Mouse (Mus musculus): ENCODE results near the gene Hip1r. TPM values are rescaled to one million over a fixed set of nuclear protein-coding genes. Genes with fewer than 3 reads are reported as not detected.

Hip1r gene
- polyA plus RNA-seq, 1 experiment from 2014 or later = 14.5 TPM

- H3K36me3 ChIP-seq (ENCODE audit: control insufficient read depth, insufficient read depth, low read length) = no peaks in the 10 kb centered on the region
- H3K4me3 ChIP-seq (ENCODE audit: low read length) = no peak overlapping the region
- peaks cover 13% of the 10 kb centered on the region for H3K4me1 ChIP-seq (replicated peaks; ENCODE audit: control insufficient read depth, insufficient read depth, low read length)
- no peak overlapping the region for H3K4me2 ChIP-seq (ENCODE audit: low read depth, low read length)
- H3K27me3 ChIP-seq (ENCODE audit: control insufficient read depth, insufficient read depth, low read depth, low read length) = no peaks in the 10 kb centered on the region
- ATAC-seq (ENCODE audit: low read depth) = no peak
- no peak overlapping the region for H3K27ac ChIP-seq (ENCODE audit: low read length)
- WGBS = 75% methylated on average over 6 of the region's 6 CpGs
- H3K9ac ChIP-seq (ENCODE audit: low read length) = no peak overlapping the region
- H3K9me3 ChIP-seq (ENCODE audit: control insufficient read depth, low read length) = no peaks in the 10 kb centered on the region
These were observed 17.9 kb downstream of the Hip1r start for GRCm38 (mm10) chr5:123991321-123991720.

DNA sequence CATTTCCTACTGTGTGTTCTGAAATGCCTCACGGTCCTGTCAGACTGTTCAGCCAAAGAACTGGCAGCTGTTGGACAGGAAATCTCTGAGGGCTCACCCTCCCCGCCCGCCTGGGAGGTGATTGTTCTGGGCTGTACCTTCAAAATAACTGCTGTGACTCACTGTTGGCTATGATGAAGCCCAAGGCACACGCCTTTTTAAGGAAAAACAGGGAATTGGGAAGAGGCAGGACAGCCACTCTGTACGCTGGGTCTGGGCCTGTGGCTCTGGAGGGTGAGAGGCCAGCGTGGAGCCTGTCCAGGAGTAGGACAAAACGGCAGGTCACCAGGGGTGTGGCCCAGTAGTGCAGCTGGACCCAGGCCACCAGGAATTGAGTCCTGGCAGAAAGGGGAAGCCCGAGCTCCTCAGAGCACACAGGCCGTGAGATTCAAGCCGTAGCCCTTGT lies 18.8 kb downstream of the Hip1r start:
- Histone ChIP-seq H3K9ac (ENCODE audit: low read length) (peak overlapping the region; percentile 13; the same call in 1 of the 2 replicates), H3K36me3 (ENCODE audit: control insufficient read depth, insufficient read depth, low read length) (no peaks in the 10 kb centered on the region), H3K9me3 (ENCODE audit: control insufficient read depth, low read length) (no peaks in the 10 kb centered on the region), H3K4me2 (ENCODE audit: low read depth, low read length) (no peak overlapping the region), H3K4me1 (replicated peaks; ENCODE audit: control insufficient read depth, insufficient read depth, low read length) (peaks cover 13% of the 10 kb centered on the region), H3K4me3 (ENCODE audit: low read length) (no peak overlapping the region), H3K27me3 (ENCODE audit: control insufficient read depth, insufficient read depth, low read depth, low read length) (no peaks in the 10 kb centered on the region), H3K27ac (ENCODE audit: low read length) (peak overlapping the region; percentile 75)
- 60% methylated on average over 10 of the region's 10 CpGs for WGBS
- peak; percentile 45 for ATAC-seq (ENCODE audit: low read depth)

DNA sequence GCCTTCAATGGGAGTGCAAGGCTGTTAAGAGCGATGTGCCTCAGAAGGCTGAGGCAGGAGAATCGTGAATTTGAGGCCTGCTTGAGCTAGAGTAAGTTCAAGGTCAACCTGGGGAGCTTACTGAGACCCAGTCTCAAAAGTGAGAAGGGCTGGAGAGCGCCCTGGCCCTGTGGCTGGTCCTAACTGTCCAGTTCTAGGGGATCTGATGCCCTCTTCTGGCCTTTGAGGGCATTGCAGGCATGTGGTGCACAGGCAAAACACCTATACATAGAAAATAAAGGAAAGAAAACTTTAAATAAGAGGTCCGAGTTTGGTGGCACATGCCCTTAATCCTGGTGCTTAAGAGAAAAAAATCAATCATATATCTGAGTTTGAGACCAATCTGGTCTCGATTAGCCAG lies 19.4 kb downstream of the Hip1r start:
- Histone ChIP-seq H3K4me3 (ENCODE audit: low read length) (no peak overlapping the region), H3K36me3 (ENCODE audit: control insufficient read depth, insufficient read depth, low read length) (no peaks in the 10 kb centered on the region), H3K9ac (ENCODE audit: low read length) (no peak overlapping the region), H3K4me2 (ENCODE audit: low read depth, low read length) (no peak overlapping the region), H3K4me1 (replicated peaks; ENCODE audit: control insufficient read depth, insufficient read depth, low read length) (peaks cover 13% of the 10 kb centered on the region), H3K27ac (ENCODE audit: low read length) (peak overlapping the region; percentile 75), H3K9me3 (ENCODE audit: control insufficient read depth, low read length) (no peaks in the 10 kb centered on the region), H3K27me3 (ENCODE audit: control insufficient read depth, insufficient read depth, low read depth, low read length) (no peaks in the 10 kb centered on the region)
- peak; percentile 63 for ATAC-seq (ENCODE audit: low read depth)
- 36% methylated on average over 5 of the region's 5 CpGs for WGBS

DNA sequence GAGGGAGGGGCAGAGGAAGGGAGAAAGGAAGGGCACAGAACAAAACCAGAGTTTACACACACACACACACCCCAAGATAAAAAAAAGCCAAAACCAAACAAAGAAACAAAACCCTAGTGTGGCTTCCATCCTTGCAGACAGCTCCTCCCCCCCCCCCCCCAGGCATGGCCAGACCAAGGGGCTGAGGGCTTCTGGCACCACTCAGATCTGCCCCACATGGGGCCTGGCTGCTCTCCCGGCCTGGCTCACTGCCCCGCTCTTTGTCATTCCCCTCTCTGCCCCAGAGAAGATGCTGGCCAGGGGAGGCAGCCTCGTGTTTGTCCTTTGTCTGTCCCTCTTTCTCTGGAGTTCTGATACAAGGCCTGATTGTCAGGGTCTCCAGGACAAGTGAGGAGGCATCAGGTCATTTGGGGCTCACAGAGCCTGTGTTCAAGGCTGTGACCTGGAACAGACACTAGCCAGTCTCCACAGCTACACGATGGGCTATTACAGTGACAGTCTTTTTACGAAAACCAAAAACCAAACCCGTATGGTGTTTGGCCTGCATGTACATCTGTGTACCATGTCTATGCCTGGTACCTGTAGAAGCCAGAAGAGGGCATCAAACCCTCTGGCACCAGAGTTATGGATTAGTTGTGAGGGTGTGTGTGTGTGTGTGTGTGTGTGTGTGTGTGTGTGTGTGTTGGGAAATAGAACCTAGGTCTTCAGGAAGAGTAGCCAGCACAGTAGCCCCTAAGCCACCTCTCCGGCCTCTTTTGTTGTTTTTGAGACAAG lies 20.0 kb downstream of the Hip1r start:
- peak overlapping the region; percentile 50; the same call in 1 of the 2 replicates for H3K27ac ChIP-seq (ENCODE audit: low read length)
- peaks cover 13% of the 10 kb centered on the region for H3K4me1 ChIP-seq (replicated peaks; ENCODE audit: control insufficient read depth, insufficient read depth, low read length)
- WGBS = 61% methylated on average over 7 of the region's 7 CpGs
- H3K27me3 ChIP-seq (ENCODE audit: control insufficient read depth, insufficient read depth, low read depth, low read length) = no peaks in the 10 kb centered on the region
- H3K9ac ChIP-seq (ENCODE audit: low read length) = no peak overlapping the region; the same call in 1 of the 2 replicates
- H3K9me3 ChIP-seq (ENCODE audit: control insufficient read depth, low read length) = no peaks in the 10 kb centered on the region
- peak; percentile 70; the same call in 1 of the 2 replicates for ATAC-seq (ENCODE audit: low read depth)
- no peaks in the 10 kb centered on the region for H3K36me3 ChIP-seq (ENCODE audit: control insufficient read depth, insufficient read depth, low read length)
- no peak overlapping the region for H3K4me3 ChIP-seq (ENCODE audit: low read length)
- no peak overlapping the region for H3K4me2 ChIP-seq (ENCODE audit: low read depth, low read length)

- ATAC-seq (ENCODE audit: low read depth) = no peak
- H3K9me3 ChIP-seq (ENCODE audit: control insufficient read depth, low read length) = no peaks in the 10 kb centered on the region
- H3K9ac ChIP-seq (ENCODE audit: low read length) = no peak overlapping the region
- no peaks in the 10 kb centered on the region for H3K27me3 ChIP-seq (ENCODE audit: control insufficient read depth, insufficient read depth, low read depth, low read length)
- 91% methylated on average over 7 of the region's 7 CpGs for WGBS
- H3K4me2 ChIP-seq (ENCODE audit: low read depth, low read length) = no peak overlapping the region
- no peak overlapping the region for H3K4me3 ChIP-seq (ENCODE audit: low read length)
- H3K36me3 ChIP-seq (ENCODE audit: control insufficient read depth, insufficient read depth, low read length) = no peaks in the 10 kb centered on the region
- H3K27ac ChIP-seq (ENCODE audit: low read length) = no peak overlapping the region
- peaks cover 13% of the 10 kb centered on the region for H3K4me1 ChIP-seq (replicated peaks; ENCODE audit: control insufficient read depth, insufficient read depth, low read length)
These were observed 21.0 kb downstream of the Hip1r start for GRCm38 (mm10) chr5:123994468-123994867.

DNA sequence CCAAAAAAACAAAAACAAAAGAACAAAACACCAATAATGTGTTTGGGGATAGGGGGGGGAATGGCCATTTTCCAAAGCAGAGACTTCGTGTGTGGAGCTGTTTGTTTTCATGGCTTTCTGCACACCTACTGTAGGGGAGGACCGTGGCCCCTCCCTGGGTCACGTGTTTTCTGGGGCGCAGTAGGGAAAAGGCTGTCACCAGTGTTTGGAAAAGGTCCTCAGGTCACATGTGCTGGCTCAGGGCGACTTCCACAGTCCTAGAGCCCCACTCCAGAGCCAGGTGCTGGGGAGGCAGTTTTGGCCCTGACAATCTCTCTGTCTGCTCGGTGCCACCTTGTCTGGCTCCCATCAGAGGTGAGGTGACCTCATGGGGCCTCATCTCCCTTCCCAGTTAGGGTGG lies 22.0 kb downstream of the Hip1r start:
- ATAC-seq (ENCODE audit: low read depth) = no peak
- 62% methylated on average over 6 of the region's 6 CpGs for WGBS
- Histone ChIP-seq H3K9ac (ENCODE audit: low read length) (no peak overlapping the region), H3K36me3 (ENCODE audit: control insufficient read depth, insufficient read depth, low read length) (no peaks in the 10 kb centered on the region), H3K27me3 (ENCODE audit: control insufficient read depth, insufficient read depth, low read depth, low read length) (no peaks in the 10 kb centered on the region), H3K4me1 (replicated peaks; ENCODE audit: control insufficient read depth, insufficient read depth, low read length) (peaks cover 13% of the 10 kb centered on the region), H3K4me3 (ENCODE audit: low read length) (no peak overlapping the region), H3K4me2 (ENCODE audit: low read depth, low read length) (no peak overlapping the region), H3K9me3 (ENCODE audit: control insufficient read depth, low read length) (no peaks in the 10 kb centered on the region), H3K27ac (ENCODE audit: low read length) (no peak overlapping the region)

GRCm38 (mm10) chr5:123996194-123996593 lies 22.8 kb downstream of the Hip1r start:
- ATAC-seq (ENCODE audit: low read depth) = no peak
- no peak overlapping the region for H3K27ac ChIP-seq (ENCODE audit: low read length)
- 78% methylated on average over 10 of the region's 10 CpGs for WGBS
- no peak overlapping the region for H3K4me3 ChIP-seq (ENCODE audit: low read length)
- no peaks in the 10 kb centered on the region for H3K27me3 ChIP-seq (ENCODE audit: control insufficient read depth, insufficient read depth, low read depth, low read length)
- no peaks in the 10 kb centered on the region for H3K36me3 ChIP-seq (ENCODE audit: control insufficient read depth, insufficient read depth, low read length)
- H3K4me1 ChIP-seq (replicated peaks; ENCODE audit: control insufficient read depth, insufficient read depth, low read length) = peaks cover 13% of the 10 kb centered on the region
- no peaks in the 10 kb centered on the region for H3K9me3 ChIP-seq (ENCODE audit: control insufficient read depth, low read length)
- H3K9ac ChIP-seq (ENCODE audit: low read length) = no peak overlapping the region
- H3K4me2 ChIP-seq (ENCODE audit: low read depth, low read length) = no peak overlapping the region

GRCm38 (mm10) chr5:123996695-123997094 lies 23.3 kb downstream of the Hip1r start:
- 82% methylated on average over 14 of the region's 14 CpGs for WGBS
- H3K9ac ChIP-seq (ENCODE audit: low read length) = no peak overlapping the region

DNA sequence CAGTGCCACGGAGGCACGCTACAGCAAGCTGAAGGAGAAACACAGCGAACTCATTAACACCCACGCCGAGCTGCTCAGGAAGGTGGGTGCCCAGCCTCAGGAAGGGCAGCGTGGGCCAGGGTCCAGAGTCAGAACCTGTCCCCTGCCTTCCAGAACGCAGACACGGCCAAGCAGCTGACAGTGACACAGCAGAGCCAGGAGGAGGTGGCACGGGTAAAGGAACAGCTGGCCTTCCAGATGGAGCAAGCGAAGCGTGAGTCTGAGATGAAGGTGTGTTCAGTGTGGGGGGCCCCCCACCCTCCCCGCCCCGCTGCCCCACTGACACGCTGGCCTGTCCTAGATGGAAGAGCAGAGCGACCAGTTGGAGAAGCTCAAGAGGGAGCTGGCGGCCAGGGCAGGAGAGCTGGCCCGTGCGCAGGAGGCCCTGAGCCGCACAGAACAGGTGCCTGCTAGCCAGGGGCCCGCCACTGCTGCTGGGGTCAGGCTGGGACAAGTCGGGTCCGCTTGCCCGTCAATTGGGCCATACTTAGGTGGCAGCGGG lies 23.9 kb downstream of the Hip1r start:
- Histone ChIP-seq H3K4me1 (replicated peaks; ENCODE audit: control insufficient read depth, insufficient read depth, low read length) (peaks cover 8% of the 10 kb centered on the region), H3K4me3 (ENCODE audit: low read length) (no peak overlapping the region), H3K27me3 (ENCODE audit: control insufficient read depth, insufficient read depth, low read depth, low read length) (no peaks in the 10 kb centered on the region), H3K27ac (ENCODE audit: low read length) (no peak overlapping the region), H3K9me3 (ENCODE audit: control insufficient read depth, low read length) (no peaks in the 10 kb centered on the region), H3K4me2 (ENCODE audit: low read depth, low read length) (no peak overlapping the region), H3K9ac (ENCODE audit: low read length) (no peak overlapping the region), H3K36me3 (ENCODE audit: control insufficient read depth, insufficient read depth, low read length) (no peaks in the 10 kb centered on the region)
- ATAC-seq (ENCODE audit: low read depth) = no peak
- WGBS = 84% methylated on average over 24 of the region's 24 CpGs

More at GRCm38 (mm10) chr5:123996695-123997094, 23.3 kb downstream of the Hip1r start:
- Histone ChIP-seq H3K4me1 (replicated peaks; ENCODE audit: control insufficient read depth, insufficient read depth, low read length) (peaks cover 13% of the 10 kb centered on the region), H3K27me3 (ENCODE audit: control insufficient read depth, insufficient read depth, low read depth, low read length) (no peaks in the 10 kb centered on the region), H3K36me3 (ENCODE audit: control insufficient read depth, insufficient read depth, low read length) (no peaks in the 10 kb centered on the region), H3K4me2 (ENCODE audit: low read depth, low read length) (no peak overlapping the region), H3K9me3 (ENCODE audit: control insufficient read depth, low read length) (no peaks in the 10 kb centered on the region), H3K4me3 (ENCODE audit: low read length) (no peak overlapping the region), H3K27ac (ENCODE audit: low read length) (no peak overlapping the region)
- ATAC-seq (ENCODE audit: low read depth) = no peak
